Mouse (Mus musculus) hindbrain, postnatal 0 days (tissue): ENCODE measurements around the gene Krt6a. TPM values are rescaled to one million over a fixed set of nuclear protein-coding genes. Genes with fewer than 3 reads are reported as not detected.

Experiments used
- ATAC-seq: fragments of 200-750 bp; cut with Nextera tagmentation; 2 replicates; pipeline ENCODE4 v1.8.0; 2017; ENCODE audit warnings: mild to moderate bottlenecking, moderate TSS enrichment, moderate library complexity
- DNase-seq: peaks from one replicate; pipeline ENCODE4 v3.0.0-alpha.2; 2015; ENCODE audit warnings: low spot score
- H3K27ac ChIP-seq: fragments of 300-500 bp; sonication (generic); 2 replicates; pipeline ENCODE4 v1.5.1; 2014; ENCODE audit warnings: mild to moderate bottlenecking
- H3K27me3 ChIP-seq: fragments of 300-500 bp; sonication (generic); 2 replicates; pipeline ENCODE4 v1.6.1; 2014; ENCODE audit warnings: low read length, mixed read lengths; ENCODE audit not compliant: insufficient read depth
- H3K36me3 ChIP-seq: fragments of 300-500 bp; sonication (generic); 2 replicates; pipeline ENCODE4 v1.6.1; 2014; ENCODE audit warnings: low read length, mixed read lengths; ENCODE audit not compliant: insufficient read depth
- H3K4me1 ChIP-seq: fragments of 300-500 bp; sonication (generic); 2 replicates; pipeline ENCODE4 v1.6.1; 2014; ENCODE audit warnings: antibody characterized with exemption, low read length, mixed read lengths; ENCODE audit not compliant: insufficient read depth
- H3K4me2 ChIP-seq: fragments of 300-500 bp; sonication (generic); 2 replicates; pipeline ENCODE4 v1.6.1; 2014; ENCODE audit warnings: low read depth, mild to moderate bottlenecking, low read length, moderate library complexity, mixed read lengths
- H3K4me3 ChIP-seq: fragments of 300-500 bp; sonication (generic); 2 replicates; pipeline ENCODE4 v1.5.1; 2014; ENCODE audit warnings: low read length
- H3K9ac ChIP-seq: fragments of 300-500 bp; sonication (generic); replicated peaks from 2 replicates; pipeline ENCODE4 v1.6.1; 2014; ENCODE audit warnings: mild to moderate bottlenecking, low read length, moderate library complexity, mixed read lengths
- H3K9me3 ChIP-seq: fragments of 300-500 bp; sonication (generic); 2 replicates; pipeline ENCODE4 v1.6.1; 2016; ENCODE audit warnings: low read length, mixed read lengths
- CTCF ChIP-seq: IDR thresholded peaks from 2 replicates; pipeline ENCODE4 v1.5.1; 2016; ENCODE audit warnings: antibody characterized with exemption, control low read depth, low read depth
- WGBS: fragments of 180-500 bp; shearing (Covaris S2); extraction: QIAGEN DNeasy Blood & Tissue Kit; methylation state at CpG from one replicate; pipeline ENCODE4 v1.1.7; 2014; 5-methylcytosine and 5-hydroxymethylcytosine counted together
- microRNA-seq, 2 experiments: library from miRNA; unstranded; fragments of <30 nt; microRNA quantifications; one replicate each; pipeline ENCODE4; 2016
- polyA plus RNA-seq: library from polyadenylated mRNA; unstranded; fragments of >200 nt; fragmentation: Nextera tagmentation; extraction: Ambion mirVana; gene quantifications from 2 replicates; pipeline ENCODE4 v1.2.1, GENCODE M21; 2015
- total RNA-seq: library from RNA; depleted of rRNA; stranded (reverse); fragments of >200 nt; gene quantifications from 2 replicates; pipeline ENCODE4 v1.2.3, GENCODE M21; 2014; rRNA removed

The Krt6a gene
- total and polyA plus RNA-seq, 2 experiments from 2014 or later: 0.13 TPM; not detected in 1

- H3K4me1 ChIP-seq: no peaks in the 10 kb centered on the region
- H3K4me3 ChIP-seq: no peak within 1 kb of the TSS
- H3K9me3 ChIP-seq: no peaks in the 10 kb centered on the region
- no peak within 1 kb of the TSS for H3K9ac ChIP-seq
- TF ChIP-seq CTCF: no peak
- DNase-seq: no peak
- ATAC-seq: no peak
- H3K27me3 ChIP-seq: no peaks in the 10 kb centered on the region
- no peak within 1 kb of the TSS for H3K4me2 ChIP-seq
- H3K36me3 ChIP-seq: no peaks in the 10 kb centered on the region
- no peak within 1 kb of the TSS for H3K27ac ChIP-seq
- WGBS: 70% methylated on average over 3 of the region's 3 CpGs
Observed at GRCm38 (mm10) chr15:101647280-101647679, 46.8 kb downstream of the Krt6a start, which contains the start of gene Gm5478. Gm5478 (minus strand) TSS chr15:101647380.

Small RNA genes within 50 kb of the gene (microRNA-seq; reads per million reads assigned to microRNA genes)
- 0 reads per million in 2 experiments for gene Gm44323
- 0 reads per million in 2 experiments for gene Gm44342
- 0 reads per million in 2 experiments for gene Gm44383
- 0 reads per million in 2 experiments for gene Gm44479

Other genes with a start within 250 kb of the Krt6a start
- gene Krt88, start 246.6 kb downstream of the Krt6a start, total RNA-seq: not detected in 2 replicates
- 0.16 TPM in 1 of 2 replicates, not detected in the other for gene Krt88, start 246.6 kb downstream of the Krt6a start, polyA plus RNA-seq
- gene Krt81, start 230.6 kb downstream of the Krt6a start, total RNA-seq: not detected in 2 replicates
- gene Krt81, start 230.6 kb downstream of the Krt6a start, polyA plus RNA-seq: 0.09 TPM in 1 of 2 replicates, not detected in the other
- 0.05 TPM in 1 of 2 replicates, not detected in the other for gene Krt86, start 220.8 kb downstream of the Krt6a start, total RNA-seq
- 0.26 and 0.34 TPM in 2 replicates for gene Krt86, start 220.8 kb downstream of the Krt6a start, polyA plus RNA-seq
- gene Krt83, start 202.8 kb downstream of the Krt6a start, total RNA-seq: not detected in 2 replicates
- gene Krt83, start 202.8 kb downstream of the Krt6a start, polyA plus RNA-seq: not detected in 2 replicates
- gene Gm49425, start 177.0 kb downstream of the Krt6a start, total RNA-seq: not detected in 2 replicates
- not detected in 2 replicates for gene Gm49425, start 177.0 kb downstream of the Krt6a start, polyA plus RNA-seq
- not detected in 2 replicates for gene Krt84, start 161.5 kb downstream of the Krt6a start, total RNA-seq
- gene Krt84, start 161.5 kb downstream of the Krt6a start, polyA plus RNA-seq: not detected in 2 replicates
- not detected in 2 replicates for gene Krt82, start 143.6 kb downstream of the Krt6a start, total RNA-seq
- not detected in 2 replicates for gene Krt82, start 143.6 kb downstream of the Krt6a start, polyA plus RNA-seq
- gene Krt90, start 131.4 kb downstream of the Krt6a start, total RNA-seq: 0.11 TPM in 1 of 2 replicates, not detected in the other
- 0.11 and 0.26 TPM in 2 replicates for gene Krt90, start 131.4 kb downstream of the Krt6a start, polyA plus RNA-seq
- gene Krt75, start 120.4 kb downstream of the Krt6a start, total RNA-seq: 0.10 and 0.47 TPM in 2 replicates
- 0.09 and 0.15 TPM in 2 replicates for gene Krt75, start 120.4 kb downstream of the Krt6a start, polyA plus RNA-seq
- not detected in 2 replicates for gene Gm5414, start 66.1 kb downstream of the Krt6a start, total RNA-seq
- not detected in 2 replicates for gene Gm5414, start 66.1 kb downstream of the Krt6a start, polyA plus RNA-seq
- gene Gm5478, start 46.9 kb downstream of the Krt6a start, total RNA-seq: not detected in 2 replicates
- not detected in 2 replicates for gene Gm5478, start 46.9 kb downstream of the Krt6a start, polyA plus RNA-seq
- gene Krt6b, start 14.0 kb downstream of the Krt6a start, total RNA-seq: not detected in 2 replicates
- gene Krt6b, start 14.0 kb downstream of the Krt6a start, polyA plus RNA-seq: not detected in 2 replicates
- not detected in 2 replicates for gene Krt5, start 18.6 kb upstream of the Krt6a start, total RNA-seq
- 0.15 TPM in 1 of 2 replicates, not detected in the other for gene Krt5, start 18.6 kb upstream of the Krt6a start, polyA plus RNA-seq
- 2.1 and 2.2 TPM in 2 replicates for gene Krt71, start 48.8 kb upstream of the Krt6a start, total RNA-seq
- 1.2 and 1.9 TPM in 2 replicates for gene Krt71, start 48.8 kb upstream of the Krt6a start, polyA plus RNA-seq
- 1.9 TPM in 1 of 2 replicates, not detected in the other for gene Krt72, start 92.2 kb upstream of the Krt6a start, total RNA-seq
- gene Krt72, start 92.2 kb upstream of the Krt6a start, polyA plus RNA-seq: 0.44 TPM in 1 of 2 replicates, not detected in the other
- 1.5 and 1.7 TPM in 2 replicates for gene Krt73, start 108.0 kb upstream of the Krt6a start, total RNA-seq
- 2.4 and 2.5 TPM in 2 replicates for gene Krt73, start 108.0 kb upstream of the Krt6a start, polyA plus RNA-seq
- 0.37 TPM in 1 of 2 replicates, not detected in the other for gene Krt2, start 123.9 kb upstream of the Krt6a start, total RNA-seq
- gene Krt2, start 123.9 kb upstream of the Krt6a start, polyA plus RNA-seq: 0.21 and 0.37 TPM in 2 replicates
- gene Krt1, start 156.5 kb upstream of the Krt6a start, total RNA-seq: 7.5 and 13.7 TPM in 2 replicates
- gene Krt1, start 156.5 kb upstream of the Krt6a start, polyA plus RNA-seq: 18.2 and 19.4 TPM in 2 replicates
- gene Krt77, start 175.4 kb upstream of the Krt6a start, total RNA-seq: 0.22 and 0.68 TPM in 2 replicates
- gene Krt77, start 175.4 kb upstream of the Krt6a start, polyA plus RNA-seq: 0.49 and 1.2 TPM in 2 replicates
- 0.05 TPM in 1 of 2 replicates, not detected in the other for gene Krt76, start 198.6 kb upstream of the Krt6a start, total RNA-seq
- gene Krt76, start 198.6 kb upstream of the Krt6a start, polyA plus RNA-seq: 0.08 TPM in 1 of 2 replicates, not detected in the other
- not detected in 2 replicates for gene Krt4, start 230.4 kb upstream of the Krt6a start, total RNA-seq
- gene Krt4, start 230.4 kb upstream of the Krt6a start, polyA plus RNA-seq: not detected in 2 replicates
- gene Krt79, start 246.0 kb upstream of the Krt6a start, total RNA-seq: 0.21 and 0.65 TPM in 2 replicates
- 0.50 and 0.52 TPM in 2 replicates for gene Krt79, start 246.0 kb upstream of the Krt6a start, polyA plus RNA-seq